Mouse (Mus musculus) lung, adult 2 months (tissue): ENCODE data around the gene Gss.

ENCODE experiments used
- CTCF ChIP-seq: fragments of 200-500 bp; IDR thresholded peaks from 2 replicates; pipeline ENCODE4 v1.5.1; 2011; ENCODE audit warnings: mild to moderate bottlenecking, low read length, control low read depth; ENCODE audit not compliant: insufficient read depth
- POLR2A ChIP-seq: fragments of 200-500 bp; IDR thresholded peaks from 2 replicates; pipeline ENCODE4 v1.6.1; 2011; ENCODE audit warnings: low read depth, mild to moderate bottlenecking, control low read depth, low read length, borderline replicate concordance; ENCODE audit errors: extremely low read depth

- TF ChIP-seq POLR2A (no peak), CTCF (no peak)
Observed at GRCm38 (mm10) chr2:155589521-155589920, 3.1 kb downstream of the Gss start.
